Mouse (Mus musculus): ENCODE measurements around the gene Misp. TPM values are rescaled to one million over a fixed set of nuclear protein-coding genes. Genes with fewer than 3 reads are reported as not detected.

Gene Misp
- polyA plus RNA-seq, 1 experiment from 2014 or later = 0.59 TPM

GRCm38 (mm10) chr10:79860079-79860911, 39.5 kb downstream of the Misp start:
- Histone ChIP-seq H3K4me2 (ENCODE audit: low read length) (no peak overlapping the region), H3K4me1 (ENCODE audit: control insufficient read depth, insufficient read depth, low read depth, low read length) (peaks cover 45% of the 10 kb centered on the region), H3K27me3 (replicated peaks; ENCODE audit: control insufficient read depth, insufficient read depth, low read length) (no peaks in the 10 kb centered on the region), H3K9me3 (ENCODE audit: control insufficient read depth, low read length) (no peaks in the 10 kb centered on the region), H3K36me3 (ENCODE audit: control insufficient read depth, insufficient read depth, low read length) (peaks cover 41% of the 10 kb centered on the region), H3K9ac (ENCODE audit: low read depth, low read length) (no peak overlapping the region; the same call in 1 of the 2 replicates), H3K4me3 (ENCODE audit: low read length) (no peak overlapping the region), H3K27ac (ENCODE audit: low read depth, low read length) (no peak overlapping the region)
- 93% methylated on average over 26 of the region's 26 CpGs for WGBS
- ATAC-seq = no peak

- Histone ChIP-seq H3K4me3 (ENCODE audit: low read length) (no peak overlapping the region), H3K4me1 (ENCODE audit: control insufficient read depth, insufficient read depth, low read depth, low read length) (peaks cover 35% of the 10 kb centered on the region), H3K9ac (ENCODE audit: low read depth, low read length) (no peak overlapping the region), H3K4me2 (ENCODE audit: low read length) (no peak overlapping the region), H3K27me3 (replicated peaks; ENCODE audit: control insufficient read depth, insufficient read depth, low read length) (no peaks in the 10 kb centered on the region), H3K9me3 (ENCODE audit: control insufficient read depth, low read length) (no peaks in the 10 kb centered on the region), H3K27ac (ENCODE audit: low read depth, low read length) (no peak overlapping the region), H3K36me3 (ENCODE audit: control insufficient read depth, insufficient read depth, low read length) (peaks cover 52% of the 10 kb centered on the region)
- 71% methylated on average over 25 of the region's 25 CpGs for WGBS
- no peak for ATAC-seq
Observed at GRCm38 (mm10) chr10:79861230-79862048, 40.6 kb downstream of the Misp start.

- 72% methylated on average over 23 of the region's 23 CpGs for WGBS
- Histone ChIP-seq H3K9me3 (ENCODE audit: control insufficient read depth, low read length) (no peaks in the 10 kb centered on the region), H3K36me3 (ENCODE audit: control insufficient read depth, insufficient read depth, low read length) (peaks cover 56% of the 10 kb centered on the region), H3K4me1 (ENCODE audit: control insufficient read depth, insufficient read depth, low read depth, low read length) (peaks cover 27% of the 10 kb centered on the region), H3K27ac (ENCODE audit: low read depth, low read length) (no peak overlapping the region; the same call in 1 of the 2 replicates), H3K27me3 (replicated peaks; ENCODE audit: control insufficient read depth, insufficient read depth, low read length) (no peaks in the 10 kb centered on the region), H3K9ac (ENCODE audit: low read depth, low read length) (no peak overlapping the region; the same call in 1 of the 2 replicates), H3K4me3 (ENCODE audit: low read length) (no peak overlapping the region), H3K4me2 (ENCODE audit: low read length) (no peak overlapping the region)
- ATAC-seq = no peak
Observed at GRCm38 (mm10) chr10:79862049-79862788, 41.4 kb downstream of the Misp start.

GRCm38 (mm10) chr10:79862925-79863324, 42.1 kb downstream of the Misp start:
- H3K9me3 ChIP-seq (ENCODE audit: control insufficient read depth, low read length) = no peaks in the 10 kb centered on the region
- H3K9ac ChIP-seq (ENCODE audit: low read depth, low read length) = no peak overlapping the region
- no peak for ATAC-seq
- no peak overlapping the region; the same call in 1 of the 2 replicates for H3K27ac ChIP-seq (ENCODE audit: low read depth, low read length)
- H3K4me2 ChIP-seq (ENCODE audit: low read length) = no peak overlapping the region
- H3K27me3 ChIP-seq (replicated peaks; ENCODE audit: control insufficient read depth, insufficient read depth, low read length) = no peaks in the 10 kb centered on the region
- WGBS = 73% methylated on average over 10 of the region's 10 CpGs
- peaks cover 56% of the 10 kb centered on the region for H3K36me3 ChIP-seq (ENCODE audit: control insufficient read depth, insufficient read depth, low read length)
- H3K4me1 ChIP-seq (ENCODE audit: control insufficient read depth, insufficient read depth, low read depth, low read length) = peaks cover 20% of the 10 kb centered on the region
- no peak overlapping the region for H3K4me3 ChIP-seq (ENCODE audit: low read length)

- H3K9me3 ChIP-seq (ENCODE audit: control insufficient read depth, low read length) = no peaks in the 10 kb centered on the region
- no peak overlapping the region for H3K4me3 ChIP-seq (ENCODE audit: low read length)
- H3K36me3 ChIP-seq (ENCODE audit: control insufficient read depth, insufficient read depth, low read length) = peaks cover 52% of the 10 kb centered on the region
- H3K27ac ChIP-seq (ENCODE audit: low read depth, low read length) = no peak overlapping the region
- H3K4me1 ChIP-seq (ENCODE audit: control insufficient read depth, insufficient read depth, low read depth, low read length) = peaks cover 11% of the 10 kb centered on the region
- peak; percentile 0; the same call in 1 of the 2 replicates for ATAC-seq
- H3K9ac ChIP-seq (ENCODE audit: low read depth, low read length) = 0 out of 2 replicates have a peak overlapping the region, but pooled peaks have one; percentile 5
- 58% methylated on average over 10 of the region's 10 CpGs for WGBS
- H3K27me3 ChIP-seq (replicated peaks; ENCODE audit: control insufficient read depth, insufficient read depth, low read length) = no peaks in the 10 kb centered on the region
- no peak overlapping the region for H3K4me2 ChIP-seq (ENCODE audit: low read length)
Observed at GRCm38 (mm10) chr10:79864351-79865188, 43.8 kb downstream of the Misp start.

GRCm38 (mm10) chr10:79865189-79865601, 44.4 kb downstream of the Misp start:
- peaks cover 11% of the 10 kb centered on the region for H3K4me1 ChIP-seq (ENCODE audit: control insufficient read depth, insufficient read depth, low read depth, low read length)
- no peak overlapping the region for H3K27ac ChIP-seq (ENCODE audit: low read depth, low read length)
- no peaks in the 10 kb centered on the region for H3K9me3 ChIP-seq (ENCODE audit: control insufficient read depth, low read length)
- no peak overlapping the region for H3K4me2 ChIP-seq (ENCODE audit: low read length)
- 63% methylated on average over 12 of the region's 12 CpGs for WGBS
- H3K36me3 ChIP-seq (ENCODE audit: control insufficient read depth, insufficient read depth, low read length) = peaks cover 45% of the 10 kb centered on the region
- H3K27me3 ChIP-seq (replicated peaks; ENCODE audit: control insufficient read depth, insufficient read depth, low read length) = no peaks in the 10 kb centered on the region
- peak; percentile 31; the same call in 1 of the 2 replicates for ATAC-seq
- H3K4me3 ChIP-seq (ENCODE audit: low read length) = no peak overlapping the region
- H3K9ac ChIP-seq (ENCODE audit: low read depth, low read length) = peak overlapping the region; percentile 5; the same call in 1 of the 2 replicates

GRCm38 (mm10) chr10:79865801-79866295, 45.1 kb downstream of the Misp start:
- Histone ChIP-seq H3K9me3 (ENCODE audit: control insufficient read depth, low read length) (no peaks in the 10 kb centered on the region), H3K4me1 (ENCODE audit: control insufficient read depth, insufficient read depth, low read depth, low read length) (peaks cover 11% of the 10 kb centered on the region), H3K4me3 (ENCODE audit: low read length) (no peak overlapping the region), H3K27me3 (replicated peaks; ENCODE audit: control insufficient read depth, insufficient read depth, low read length) (no peaks in the 10 kb centered on the region), H3K36me3 (ENCODE audit: control insufficient read depth, insufficient read depth, low read length) (peaks cover 39% of the 10 kb centered on the region), H3K27ac (ENCODE audit: low read depth, low read length) (no peak overlapping the region), H3K4me2 (ENCODE audit: low read length) (no peak overlapping the region), H3K9ac (ENCODE audit: low read depth, low read length) (no peak overlapping the region)
- WGBS = 60% methylated on average over 19 of the region's 19 CpGs
- no peak; the same call in 1 of the 2 replicates for ATAC-seq

GRCm38 (mm10) chr10:79866601-79867000, 45.8 kb downstream of the Misp start:
- WGBS = 78% methylated on average over 11 of the region's 11 CpGs
- Histone ChIP-seq H3K36me3 (ENCODE audit: control insufficient read depth, insufficient read depth, low read length) (peaks cover 32% of the 10 kb centered on the region), H3K9me3 (ENCODE audit: control insufficient read depth, low read length) (no peaks in the 10 kb centered on the region), H3K4me1 (ENCODE audit: control insufficient read depth, insufficient read depth, low read depth, low read length) (peaks cover 12% of the 10 kb centered on the region), H3K9ac (ENCODE audit: low read depth, low read length) (no peak overlapping the region), H3K4me2 (ENCODE audit: low read length) (no peak overlapping the region), H3K27ac (ENCODE audit: low read depth, low read length) (no peak overlapping the region), H3K27me3 (replicated peaks; ENCODE audit: control insufficient read depth, insufficient read depth, low read length) (no peaks in the 10 kb centered on the region), H3K4me3 (ENCODE audit: low read length) (no peak overlapping the region)
- no peak for ATAC-seq

Measured in hindbrain, embryonic 16.5 days (tissue).